Mouse (Mus musculus) heart, embryonic 15.5 days (tissue): ENCODE data around the gene Nfyc. TPM values are rescaled to one million over a fixed set of nuclear protein-coding genes. Genes with fewer than 3 reads are reported as not detected.

ENCODE experiments used
- ATAC-seq: fragments of 200-750 bp; cut with Nextera tagmentation; replicated peaks from 2 replicates; pipeline ENCODE4 v1.8.0; 2017; ENCODE audit warnings: low read depth, moderate TSS enrichment; ENCODE audit not compliant: insufficient number of reproducible peaks, insufficient read depth, low FRiP score
- H3K27ac ChIP-seq: fragments of 300-500 bp; sonication (generic); 2 replicates; pipeline ENCODE4 v1.5.1; 2015; ENCODE audit warnings: mild to moderate bottlenecking, inconsistent platforms
- H3K27me3 ChIP-seq: fragments of 300-500 bp; sonication (generic); 2 replicates; pipeline ENCODE4 v1.6.1; 2015; ENCODE audit warnings: inconsistent platforms
- H3K36me3 ChIP-seq: fragments of 300-500 bp; sonication (generic); 2 replicates; pipeline ENCODE4 v1.6.1; 2015; ENCODE audit warnings: mild to moderate bottlenecking, inconsistent platforms
- H3K4me1 ChIP-seq: fragments of 300-500 bp; sonication (generic); replicated peaks from 2 replicates; pipeline ENCODE4 v1.6.1; 2015; ENCODE audit warnings: inconsistent platforms
- H3K4me2 ChIP-seq: fragments of 300-500 bp; sonication (generic); 2 replicates; pipeline ENCODE4 v1.6.1; 2015; ENCODE audit warnings: inconsistent platforms, mild to moderate bottlenecking, moderate library complexity
- H3K4me3 ChIP-seq: fragments of 300-500 bp; sonication (generic); 2 replicates; pipeline ENCODE4 v1.5.1; 2015; ENCODE audit warnings: mild to moderate bottlenecking, inconsistent platforms
- H3K9ac ChIP-seq: fragments of 300-500 bp; sonication (generic); 2 replicates; pipeline ENCODE4 v1.6.1; 2015; ENCODE audit warnings: mild to moderate bottlenecking, inconsistent platforms
- H3K9me3 ChIP-seq: fragments of 300-500 bp; sonication (generic); replicated peaks from 2 replicates; pipeline ENCODE4 v1.6.1; 2016; ENCODE audit warnings: inconsistent platforms
- WGBS: fragments of 180-500 bp; shearing (Covaris S2); methylation state at CpG from one replicate; pipeline ENCODE4 v1.1.7; 2015; ENCODE audit warnings: mixed read lengths; 5-methylcytosine and 5-hydroxymethylcytosine counted together
- polyA plus RNA-seq: library from polyadenylated mRNA; unstranded; fragments of >200 nt; fragmentation: Nextera tagmentation; extraction: Ambion mirVana; gene quantifications from 2 replicates; pipeline ENCODE4 v1.2.1, GENCODE M21; 2015

Nfyc gene
- polyA plus RNA-seq, 1 experiment from 2014 or later = 87.5 TPM

DNA sequence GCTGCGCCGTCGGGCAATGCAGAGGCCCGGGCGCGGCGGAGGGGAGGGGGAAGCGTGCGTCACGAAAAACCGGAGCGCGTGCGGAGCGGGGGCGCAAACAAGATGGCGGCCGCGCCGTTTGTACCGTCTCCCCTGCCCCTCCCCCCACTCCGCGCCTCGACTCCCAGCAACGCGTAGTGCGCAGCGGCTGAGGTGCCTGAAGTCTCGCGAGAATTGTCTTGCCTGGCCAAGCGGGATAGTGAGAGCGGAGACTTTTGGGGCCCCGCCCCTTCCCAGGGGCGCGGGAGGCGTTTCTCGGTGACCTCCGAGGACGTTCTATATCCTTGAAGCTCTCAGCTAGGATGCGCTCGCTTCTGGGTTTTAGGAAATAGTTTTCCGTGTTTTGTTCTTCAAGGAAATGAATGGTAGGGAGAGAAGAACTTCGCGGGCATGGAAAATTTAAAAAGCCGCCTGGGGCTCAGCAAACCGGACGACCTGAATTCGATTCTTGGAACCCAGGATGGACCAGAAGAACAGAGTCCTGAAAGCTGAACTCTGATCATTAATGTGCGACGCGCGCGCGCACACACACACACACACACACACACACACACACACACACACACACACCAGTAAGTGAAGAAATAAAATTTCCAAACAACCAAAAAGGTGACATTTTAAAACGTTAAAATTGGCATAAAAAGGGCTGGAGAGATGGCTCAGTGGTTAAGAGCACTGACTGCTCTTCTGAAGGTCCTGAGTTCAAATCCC is 5.6 kb downstream of the Nfyc start:
- no peaks in the 10 kb centered on the region for H3K27me3 ChIP-seq
- H3K4me2 ChIP-seq = peak overlapping the region; percentile 83
- H3K27ac ChIP-seq = peak overlapping the region; percentile 100
- ATAC-seq = peak; percentile 98
- WGBS = under 1% methylated on average over 41 of the region's 55 CpGs
- H3K9me3 ChIP-seq = no peaks in the 10 kb centered on the region
- no peaks in the 10 kb centered on the region for H3K36me3 ChIP-seq
- peak overlapping the region; percentile 100 for H3K9ac ChIP-seq
- H3K4me1 ChIP-seq = peaks cover 28% of the 10 kb centered on the region
- peak overlapping the region; percentile 90 for H3K4me3 ChIP-seq

DNA sequence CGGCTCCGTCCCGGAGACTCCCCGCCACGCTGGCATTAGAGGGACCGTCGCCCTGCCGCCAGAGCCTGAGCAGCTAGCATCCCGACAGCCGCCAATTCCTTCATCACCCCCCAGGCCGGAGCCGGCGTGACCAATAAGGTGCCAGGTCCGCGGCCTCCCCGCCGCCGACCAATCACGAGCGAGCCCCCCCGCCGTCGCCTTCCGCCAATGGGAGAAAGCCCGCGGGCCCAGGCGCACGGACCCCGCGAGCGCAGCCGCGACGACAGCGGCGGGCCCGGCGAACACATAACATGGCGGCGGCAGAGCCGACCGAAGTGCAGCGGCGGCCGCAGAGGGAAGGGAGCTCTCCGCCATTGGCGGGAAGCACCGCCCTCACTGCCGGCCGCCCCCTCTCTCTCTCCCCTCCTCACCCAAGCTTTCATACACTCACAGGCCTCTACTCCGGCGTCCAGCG is 6.2 kb downstream of the Nfyc start:
- peak overlapping the region; percentile 83 for H3K4me2 ChIP-seq
- H3K9me3 ChIP-seq = no peaks in the 10 kb centered on the region
- H3K27me3 ChIP-seq = no peaks in the 10 kb centered on the region
- peak; percentile 96 for ATAC-seq
- peak overlapping the region; percentile 90 for H3K4me3 ChIP-seq
- H3K27ac ChIP-seq = peak overlapping the region; percentile 100
- WGBS = under 1% methylated on average over 36 of the region's 53 CpGs
- peaks cover 31% of the 10 kb centered on the region for H3K4me1 ChIP-seq
- H3K36me3 ChIP-seq = no peaks in the 10 kb centered on the region
- H3K9ac ChIP-seq = peak overlapping the region; percentile 100

DNA sequence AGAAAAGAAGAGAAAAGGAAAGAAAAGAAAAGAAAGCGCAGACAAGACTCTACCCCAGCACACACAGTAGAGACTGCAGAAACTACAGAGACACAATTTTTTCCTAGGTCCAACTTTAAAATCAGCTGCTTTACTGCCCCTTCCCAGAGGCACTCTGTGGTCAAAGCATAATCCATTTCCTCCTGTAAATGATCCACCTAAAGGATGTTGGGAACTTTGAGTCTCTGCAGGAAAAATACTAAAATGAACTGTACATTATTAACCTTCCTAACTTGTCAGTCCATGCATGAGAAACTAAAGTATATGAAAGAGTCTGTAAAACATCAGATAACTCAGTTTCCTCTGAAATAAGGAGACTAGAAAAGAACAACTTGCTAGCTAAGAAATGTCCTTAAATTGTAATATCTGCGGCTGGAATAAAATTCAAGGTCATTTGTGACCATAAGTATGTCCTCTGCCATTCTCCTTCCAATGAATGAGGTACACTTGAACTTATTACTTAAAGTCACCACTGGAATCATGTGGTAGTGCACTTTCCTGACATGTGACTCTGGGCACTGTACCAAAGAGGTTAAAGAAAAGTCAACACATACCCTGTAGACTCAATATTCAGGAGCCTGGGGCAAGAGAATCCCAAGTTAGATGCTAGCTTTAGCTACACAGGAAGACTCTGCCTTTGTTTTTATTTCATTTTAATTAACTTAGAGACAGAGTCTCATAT is 9.0 kb downstream of the Nfyc start:
- H3K27me3 ChIP-seq = no peaks in the 10 kb centered on the region
- H3K4me2 ChIP-seq = no peak overlapping the region
- ATAC-seq = no peak
- 80% methylated on average over 2 of the region's 2 CpGs for WGBS
- H3K9ac ChIP-seq = no peak overlapping the region
- H3K4me3 ChIP-seq = no peak overlapping the region
- H3K4me1 ChIP-seq = peaks cover 45% of the 10 kb centered on the region
- no peak overlapping the region; the same call in 1 of the 2 replicates for H3K27ac ChIP-seq
- H3K9me3 ChIP-seq = no peaks in the 10 kb centered on the region
- no peaks in the 10 kb centered on the region for H3K36me3 ChIP-seq

DNA sequence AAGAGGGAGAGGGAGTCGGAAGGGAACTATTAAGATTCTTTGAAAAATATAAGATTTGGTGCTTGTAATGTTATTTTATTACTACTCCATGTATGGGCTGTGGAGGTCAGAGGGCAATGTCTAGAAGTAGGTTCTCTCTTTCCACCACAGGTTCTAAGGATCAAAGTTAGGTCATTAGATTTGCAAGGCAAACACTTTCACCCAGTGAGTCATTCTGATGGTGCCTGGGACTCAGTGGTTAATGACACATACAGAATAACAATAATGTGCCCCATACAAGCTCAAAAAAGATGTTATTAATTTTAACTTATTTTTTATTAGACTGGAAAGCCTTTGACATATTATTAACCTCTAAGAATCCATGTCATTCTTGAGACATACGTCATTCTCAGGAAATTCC is 11.5 kb downstream of the Nfyc start:
- Histone ChIP-seq H3K4me2 (no peak overlapping the region), H3K4me3 (no peak overlapping the region), H3K27ac (no peak overlapping the region), H3K36me3 (no peaks in the 10 kb centered on the region), H3K27me3 (no peaks in the 10 kb centered on the region), H3K4me1 (peaks cover 57% of the 10 kb centered on the region), H3K9ac (no peak overlapping the region), H3K9me3 (no peaks in the 10 kb centered on the region)
- 92% methylated on average over 2 of the region's 2 CpGs for whole genome bisulfite sequencing
- no peak for ATAC-seq

DNA sequence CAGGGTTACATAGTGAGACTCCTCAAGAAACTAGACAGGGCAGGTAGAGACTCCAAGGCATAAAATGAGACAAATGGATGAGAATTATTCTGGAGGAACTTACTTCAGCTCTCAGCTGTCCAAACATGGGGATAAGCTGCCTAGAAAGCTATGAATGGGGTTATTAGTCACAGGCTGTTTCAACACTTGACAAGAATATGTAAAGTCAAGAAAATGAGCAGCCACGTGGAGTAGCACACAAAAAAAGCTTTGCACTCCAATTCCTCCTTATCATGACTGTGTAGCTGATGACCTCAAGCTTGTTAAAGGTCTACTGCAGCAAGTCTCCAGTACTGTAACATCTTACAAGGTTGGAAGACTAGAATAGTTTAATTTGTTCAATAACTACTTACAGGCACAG is 12.1 kb downstream of the Nfyc start:
- no peak overlapping the region for H3K4me2 ChIP-seq
- H3K27me3 ChIP-seq = no peaks in the 10 kb centered on the region
- ATAC-seq = no peak
- no peaks in the 10 kb centered on the region for H3K9me3 ChIP-seq
- no peak overlapping the region for H3K4me3 ChIP-seq
- no peak overlapping the region for H3K9ac ChIP-seq
- no peak overlapping the region for H3K27ac ChIP-seq
- H3K4me1 ChIP-seq = peaks cover 53% of the 10 kb centered on the region
- WGBS = 29% methylated on average over 1 of the region's 1 CpGs
- H3K36me3 ChIP-seq = no peaks in the 10 kb centered on the region

DNA sequence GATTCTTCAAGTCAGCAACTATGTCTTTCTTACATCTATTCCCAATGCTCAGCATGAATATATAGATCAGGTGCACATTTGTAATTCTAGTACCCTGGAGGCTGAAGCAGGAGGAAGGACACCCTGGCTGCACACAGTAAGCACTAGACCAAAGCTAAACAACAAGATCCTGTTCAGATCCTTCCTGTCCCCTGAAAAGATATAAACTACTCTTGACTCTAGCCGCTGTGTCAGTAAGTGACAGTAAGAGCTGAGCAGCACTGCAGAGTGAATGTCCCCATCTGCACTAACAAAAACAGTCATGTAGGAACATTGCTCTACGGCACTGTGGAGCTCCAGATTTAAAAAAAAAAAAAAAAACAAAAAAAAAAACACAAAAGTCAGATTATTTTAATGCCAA is 13.4 kb downstream of the Nfyc start:
- no peak overlapping the region for H3K4me3 ChIP-seq
- no peaks in the 10 kb centered on the region for H3K27me3 ChIP-seq
- no peaks in the 10 kb centered on the region for H3K9me3 ChIP-seq
- no peak overlapping the region for H3K4me2 ChIP-seq
- peaks cover 45% of the 10 kb centered on the region for H3K4me1 ChIP-seq
- peak overlapping the region; percentile 80 for H3K27ac ChIP-seq
- WGBS = 37% methylated on average over 2 of the region's 2 CpGs
- no peak overlapping the region for H3K9ac ChIP-seq
- no peak for ATAC-seq
- H3K36me3 ChIP-seq = no peaks in the 10 kb centered on the region

DNA sequence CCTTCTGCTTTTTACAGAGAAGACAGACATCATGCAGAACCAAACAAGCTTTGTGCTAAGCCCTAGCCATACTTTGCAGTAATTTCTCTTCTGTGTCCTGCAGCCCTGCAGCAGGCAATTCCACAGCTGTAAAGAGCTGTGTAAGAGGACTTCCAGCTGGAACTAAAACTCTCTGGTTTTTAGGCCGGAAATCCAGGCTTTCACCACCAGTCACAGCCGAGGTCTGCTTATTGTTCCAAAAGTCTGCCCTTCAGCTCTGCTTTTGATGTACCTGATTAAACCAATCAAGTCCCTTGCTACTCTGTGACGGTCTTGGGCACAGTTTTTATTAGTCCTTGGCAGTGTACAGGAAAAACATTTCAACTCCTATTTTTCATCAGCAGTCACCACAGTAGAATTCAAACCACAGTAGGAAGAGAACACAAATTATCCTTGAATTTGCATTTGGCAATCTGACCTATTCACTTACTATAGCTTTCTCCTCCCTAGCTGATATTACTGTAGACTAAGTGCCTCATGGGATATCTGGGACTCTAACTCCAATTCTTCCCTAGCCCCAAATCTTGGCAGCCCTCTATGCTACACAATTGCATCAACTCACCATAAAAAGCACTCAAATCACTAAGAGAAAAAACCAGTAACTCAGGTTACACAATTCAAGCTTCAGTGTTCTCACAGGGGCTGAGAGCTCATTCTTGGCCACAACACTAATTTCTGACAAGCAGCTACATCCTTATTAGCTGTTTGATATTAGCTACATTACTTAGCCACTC is 14.2 kb downstream of the Nfyc start:
- H3K4me1 ChIP-seq = peaks cover 43% of the 10 kb centered on the region
- 15% methylated on average over 3 of the region's 3 CpGs for WGBS
- H3K4me2 ChIP-seq = peak overlapping the region; percentile 42
- no peaks in the 10 kb centered on the region for H3K27me3 ChIP-seq
- peak overlapping the region; percentile 9; the same call in 1 of the 2 replicates for H3K9ac ChIP-seq
- no peaks in the 10 kb centered on the region for H3K36me3 ChIP-seq
- peak; percentile 51 for ATAC-seq
- H3K27ac ChIP-seq = peak overlapping the region; percentile 80
- H3K4me3 ChIP-seq = no peak overlapping the region
- H3K9me3 ChIP-seq = no peaks in the 10 kb centered on the region

DNA sequence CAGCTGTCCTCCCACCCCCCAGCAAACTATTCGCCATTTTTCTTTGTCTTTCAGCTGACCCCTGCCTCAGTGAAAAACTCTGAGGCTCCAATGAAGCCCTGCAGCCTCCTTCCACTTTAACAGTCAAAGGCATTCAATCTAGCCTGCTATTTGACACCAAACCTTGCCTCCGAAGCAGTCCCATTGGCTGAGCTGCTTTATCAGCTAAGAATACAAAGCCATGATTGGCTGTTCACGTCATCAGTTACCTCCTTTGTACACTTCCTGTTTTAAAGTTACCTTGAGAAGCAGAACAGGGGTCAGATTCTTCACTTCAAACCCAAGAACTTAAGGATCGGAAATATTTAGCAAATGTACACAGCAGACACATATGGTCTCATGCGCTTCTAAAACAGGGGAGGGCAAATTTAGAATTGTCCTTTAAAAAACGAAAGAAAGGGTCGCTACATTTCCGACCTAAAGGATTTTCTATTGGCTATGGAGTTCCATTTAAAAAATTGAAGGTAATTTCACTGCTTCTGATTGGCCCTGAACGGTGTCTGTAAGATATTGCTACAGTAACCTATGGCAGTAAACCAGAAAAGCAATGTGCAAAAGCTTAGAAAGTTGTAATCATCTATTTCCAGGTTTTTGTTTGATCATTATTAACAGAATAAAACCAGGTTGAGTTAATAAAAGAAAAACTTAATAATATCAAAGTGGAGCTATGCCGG is 15.6 kb downstream of the Nfyc start:
- 7% methylated on average over 10 of the region's 10 CpGs for WGBS

DNA sequence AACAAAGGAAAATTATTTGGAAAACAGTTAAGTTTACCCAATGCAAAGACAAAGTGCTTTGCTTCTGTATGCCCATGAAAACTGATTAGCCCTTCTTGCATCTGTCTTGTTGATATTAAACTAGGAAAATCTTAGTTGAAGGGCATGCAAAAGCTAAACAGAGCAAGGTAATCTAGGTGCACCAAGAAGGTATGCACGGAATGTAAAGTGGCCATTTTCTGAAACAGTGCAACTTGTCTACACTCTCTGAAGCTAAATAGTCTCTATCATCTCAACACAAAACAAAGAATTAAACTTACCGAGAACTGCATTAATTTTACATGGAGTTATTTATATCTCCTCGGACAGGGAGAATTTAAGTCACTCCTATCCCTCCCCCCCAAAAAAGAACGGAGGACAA is 16.2 kb downstream of the Nfyc start:
- no peaks in the 10 kb centered on the region for H3K9me3 ChIP-seq
- H3K4me2 ChIP-seq = peak overlapping the region; percentile 60
- peaks cover 43% of the 10 kb centered on the region for H3K4me1 ChIP-seq
- peak overlapping the region; percentile 60 for H3K4me3 ChIP-seq
- 4% methylated on average over 4 of the region's 4 CpGs for WGBS
- ATAC-seq = no peak
- peak overlapping the region; percentile 64 for H3K9ac ChIP-seq
- H3K36me3 ChIP-seq = no peaks in the 10 kb centered on the region
- peak overlapping the region; percentile 90 for H3K27ac ChIP-seq
- H3K27me3 ChIP-seq = no peaks in the 10 kb centered on the region

More for the DNA sequence above, 15.6 kb downstream of the Nfyc start:
- H3K27me3 ChIP-seq = no peaks in the 10 kb centered on the region
- no peaks in the 10 kb centered on the region for H3K9me3 ChIP-seq
- H3K4me1 ChIP-seq = peaks cover 45% of the 10 kb centered on the region
- ATAC-seq = peak; percentile 88
- no peaks in the 10 kb centered on the region for H3K36me3 ChIP-seq
- H3K9ac ChIP-seq = peak overlapping the region; percentile 64
- peak overlapping the region; percentile 60 for H3K4me2 ChIP-seq
- H3K27ac ChIP-seq = peak overlapping the region; percentile 90
- H3K4me3 ChIP-seq = peak overlapping the region; percentile 60

DNA sequence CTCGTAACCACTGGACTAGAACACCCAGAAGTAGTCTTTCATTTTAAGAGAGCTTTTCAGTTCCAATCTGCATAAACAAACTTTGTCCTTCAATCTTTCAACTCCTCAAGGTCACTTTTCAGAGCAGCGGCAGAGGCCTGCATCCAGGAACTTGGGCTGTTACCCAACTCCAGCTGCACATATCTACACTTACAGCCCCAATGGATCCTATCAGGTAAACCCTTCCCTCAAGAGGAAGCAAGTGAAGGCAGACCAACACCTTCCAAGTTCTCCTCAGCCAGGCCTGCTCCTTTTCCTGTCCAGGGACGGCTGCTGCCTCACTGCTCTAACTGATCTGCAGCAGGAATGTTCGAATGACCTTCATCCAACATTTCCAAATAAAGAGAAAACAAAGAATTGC is 17.2 kb downstream of the Nfyc start:
- H3K9ac ChIP-seq = peak overlapping the region; percentile 64
- no peak for ATAC-seq
- H3K27ac ChIP-seq = peak overlapping the region; percentile 90
- H3K27me3 ChIP-seq = no peaks in the 10 kb centered on the region
- H3K4me1 ChIP-seq = peaks cover 45% of the 10 kb centered on the region
- H3K9me3 ChIP-seq = no peaks in the 10 kb centered on the region
- peak overlapping the region; percentile 60 for H3K4me2 ChIP-seq
- H3K36me3 ChIP-seq = no peaks in the 10 kb centered on the region
- H3K4me3 ChIP-seq = peak overlapping the region; percentile 60
- WGBS = 10% methylated on average over 4 of the region's 4 CpGs
